ENCODE assay signal across 8 mouse cellular contexts in the genomic region with DNA sequence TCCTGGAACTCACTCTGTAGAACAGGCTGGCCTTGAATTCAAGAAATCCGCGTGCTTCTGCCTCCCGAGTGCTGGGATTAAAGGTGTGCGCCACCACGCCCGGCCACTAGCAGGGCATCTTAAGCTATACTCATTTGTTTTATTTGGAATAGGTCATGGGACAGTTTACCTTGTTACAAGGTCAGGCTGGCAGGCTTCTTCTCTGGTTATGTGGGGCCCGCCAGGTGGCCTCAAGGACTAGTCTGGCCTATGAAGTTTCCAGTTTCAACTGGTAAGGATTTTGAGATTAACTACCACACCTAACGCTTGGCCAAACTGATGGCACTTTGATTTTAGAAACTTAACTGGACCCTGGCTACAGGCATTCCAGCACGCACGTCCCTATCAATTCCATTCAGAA. TPM values are rescaled to one million over a fixed set of nuclear protein-coding genes. Genes with fewer than 3 reads are reported as not detected.
A peak's percentile ranks its signal among the peaks of the same experiment; 100 is the strongest.
DNase-seq lines count a peak whose midpoint lies in the region; ATAC-seq lines count a peak whose summit lies in the region.

No protein-coding gene starts in this region.

- peak overlapping the region; percentile 60; the same call in 1 of the 2 replicates for H3K9ac ChIP-seq in kidney, embryonic 14.5 days (ENCODE audit: low read depth, low read length)
- H3K9ac ChIP-seq in hindbrain, embryonic 12.5 days = peak overlapping the region; percentile 68

- H3K27ac ChIP-seq in kidney, embryonic 14.5 days (ENCODE audit: low read depth, low read length) = peak overlapping the region; percentile 83
- H3K27ac ChIP-seq in hindbrain, embryonic 12.5 days = peak overlapping the region; percentile 88

- H3K9me3 ChIP-seq in kidney, embryonic 14.5 days (ENCODE audit: control insufficient read depth, low read length) = no peaks in the 10 kb centered on the region
- H3K9me3 ChIP-seq in hindbrain, embryonic 12.5 days (replicated peaks) = no peaks in the 10 kb centered on the region
- H3K9me3 ChIP-seq in megakaryocyte, embryonic 14.5 days = no peaks in the 10 kb centered on the region

- peaks cover 15% of the 10 kb centered on the region for H3K4me1 ChIP-seq in kidney, embryonic 14.5 days (ENCODE audit: control insufficient read depth, insufficient read depth, low read length)
- H3K4me1 ChIP-seq in hindbrain, embryonic 12.5 days = peaks cover 21% of the 10 kb centered on the region
- peaks cover 41% of the 10 kb centered on the region for H3K4me1 ChIP-seq in megakaryocyte, embryonic 14.5 days

- no peaks in the 10 kb centered on the region for H3K27me3 ChIP-seq in kidney, embryonic 14.5 days (ENCODE audit: control insufficient read depth, insufficient read depth, low read length)
- no peaks in the 10 kb centered on the region for H3K27me3 ChIP-seq in hindbrain, embryonic 12.5 days
- no peaks in the 10 kb centered on the region for H3K27me3 ChIP-seq in megakaryocyte, embryonic 14.5 days (replicated peaks)

- ATAC-seq in kidney, embryonic 14.5 days (ENCODE audit: low FRiP score, low TSS enrichment) = peak; percentile 37
- no peak for ATAC-seq in hindbrain, embryonic 12.5 days (ENCODE audit: low FRiP score)

- H3K4me2 ChIP-seq in kidney, embryonic 14.5 days (replicated peaks; ENCODE audit: low read depth, low read length) = peak overlapping the region; percentile 61
- peak overlapping the region; percentile 63 for H3K4me2 ChIP-seq in hindbrain, embryonic 12.5 days (replicated peaks)

- peak overlapping the region; percentile 80 for H3K4me3 ChIP-seq in kidney, embryonic 14.5 days (ENCODE audit: low read length)
- H3K4me3 ChIP-seq in hindbrain, embryonic 12.5 days = peak overlapping the region; percentile 85
- H3K4me3 ChIP-seq in megakaryocyte, embryonic 14.5 days (replicated peaks) = peak overlapping the region; percentile 96

- WGBS in kidney, embryonic 14.5 days = 21% methylated on average over 10 of the region's 10 CpGs
- 23% methylated on average over 10 of the region's 10 CpGs for WGBS in hindbrain, embryonic 12.5 days

- H3K36me3 ChIP-seq in kidney, embryonic 14.5 days (ENCODE audit: control insufficient read depth, insufficient read depth, low read length) = no peaks in the 10 kb centered on the region
- H3K36me3 ChIP-seq in hindbrain, embryonic 12.5 days = 0 out of 2 replicates have a peak, but pooled peaks cover 2% of the 10 kb centered on the region
- no peaks in the 10 kb centered on the region for H3K36me3 ChIP-seq in megakaryocyte, embryonic 14.5 days (replicated peaks; ENCODE audit: low read length)

- DNase-seq in kidney, postnatal 10 days = no peak
- DNase-seq in ZHBTc4 (ENCODE audit: low read depth, low spot score) = peak; percentile 81
- DNase-seq in Muller cell, postnatal 12 days (ENCODE audit: inconsistent ontology term) = no peak
- no peak for DNase-seq in ovary, postnatal 36 days (ENCODE audit: low spot score)
- no peak for DNase-seq in spleen, postnatal 4 days (ENCODE audit: low spot score in 2 of 2)

RNA-seq across cellular contexts. Expression of gene Nsun6, which starts 0.4 kb away (rescaled TPM):
- polyA plus RNA-seq in kidney, embryonic 14.5 days (2014; fragmentation: Nextera tagmentation; extraction: Ambion mirVana) = 11.2 and 14.1 TPM in 2 replicates
- polyA plus RNA-seq in hindbrain, embryonic 12.5 days (2016; fragmentation: Nextera tagmentation; extraction: Ambion mirVana) = 14.2 and 16.1 TPM in 2 replicates
- polyA plus RNA-seq in megakaryocyte, embryonic 14.5 days (2012; ENCODE audit: insufficient read depth, low replicate concordance) = 0.17 TPM in 1 of 2 replicates, not detected in the other

RNA-seq across cellular contexts. Expression of gene Arl5b, which starts 5.3 kb away (rescaled TPM):
- 38.0 and 39.1 TPM in 2 replicates for polyA plus RNA-seq in kidney, embryonic 14.5 days (2014; fragmentation: Nextera tagmentation; extraction: Ambion mirVana)
- polyA plus RNA-seq in hindbrain, embryonic 12.5 days (2016; fragmentation: Nextera tagmentation; extraction: Ambion mirVana) = 58.1 and 58.7 TPM in 2 replicates
- polyA plus RNA-seq in megakaryocyte, embryonic 14.5 days (2012; ENCODE audit: insufficient read depth, low replicate concordance) = 2.0 TPM in 1 of 2 replicates, not detected in the other

Comparison
In these comparisons a context has a peak if more than half of its experiments do, and no peak if none do; other contexts are left out.
1. RNA of gene Nsun6, which starts 0.4 kb away (polyA plus RNA-seq): 14.2 to 16.1 TPM in hindbrain, embryonic 12.5 days and 11.2 to 14.1 TPM in kidney, embryonic 14.5 days; 0.17 TPM in megakaryocyte, embryonic 14.5 days; every median in the first group is over 10 times any median in the second.
2. RNA of gene Arl5b, which starts 5.3 kb away (polyA plus RNA-seq): 58.1 to 58.7 TPM in hindbrain, embryonic 12.5 days and 38.0 to 39.1 TPM in kidney, embryonic 14.5 days; 2.0 TPM in megakaryocyte, embryonic 14.5 days; every median in the first group is over 10 times any median in the second.
3. Peak in every context shown above with its lines, with median percentiles within 50 percentile points of each other: H3K4me3 ChIP-seq.